Mouse (Mus musculus) retina, postnatal 1 day (tissue): ENCODE data around the gene Tubgcp3.
"Not testable (repeated sequence)": the region's sequence is repeated elsewhere in the genome, so short reads cannot be mapped to it uniquely, and the experiment has no call there.

Experiments
- DNase-seq: peaks from one replicate; pipeline ENCODE4 v3.0.0-alpha.2; 2012

Tubgcp3 gene

DNA sequence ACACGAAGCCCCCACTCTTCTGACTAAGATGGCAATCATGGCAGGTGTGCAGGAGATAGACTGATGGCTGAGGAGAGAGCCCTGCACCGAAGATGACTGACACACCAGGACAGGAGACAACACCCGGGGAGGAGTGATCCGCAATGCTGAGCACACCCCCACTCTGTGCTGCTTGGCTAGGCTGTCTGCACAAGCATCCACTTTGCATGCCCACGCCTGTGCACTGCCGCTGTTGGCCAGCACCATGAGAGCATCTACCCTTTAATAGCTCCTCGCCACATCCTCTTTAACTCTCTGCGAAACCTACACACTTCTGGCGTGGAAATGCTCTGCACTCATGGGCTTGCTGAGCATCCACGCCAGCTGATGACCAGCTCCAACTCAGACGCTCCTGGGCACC lies 33.6 kb downstream of the Tubgcp3 start:
- no peak for DNase-seq

- DNase-seq = no peak
Measured at GRCm38 (mm10) chr8:12635366-12635765, 36.7 kb downstream of the Tubgcp3 start.

DNA sequence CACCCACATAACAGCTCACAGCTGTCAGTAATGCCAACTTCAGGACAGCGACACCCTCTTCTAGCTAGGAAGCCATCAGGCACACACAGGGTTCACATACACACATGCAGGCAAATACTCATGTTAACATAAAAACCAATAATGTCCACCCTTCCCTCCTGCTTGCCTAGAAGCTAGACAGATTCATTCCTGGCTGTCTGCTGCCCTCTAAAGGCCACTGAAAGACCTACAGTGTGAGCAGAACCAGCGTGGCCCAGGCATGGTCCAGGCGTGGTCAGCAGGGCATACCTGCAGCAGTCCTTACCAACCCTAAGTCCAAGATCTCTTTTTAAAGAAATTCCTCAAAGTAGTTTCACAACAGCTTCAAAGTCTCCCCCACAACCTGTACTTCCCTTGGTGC lies 43.0 kb downstream of the Tubgcp3 start:
- peak; percentile 62 for DNase-seq

GRCm38 (mm10) chr8:12625890-12626289 lies 46.2 kb downstream of the Tubgcp3 start:
- no peak for DNase-seq

- DNase-seq = no peak
Measured at GRCm38 (mm10) chr8:12621550-12622222, 50.4 kb downstream of the Tubgcp3 start.

GRCm38 (mm10) chr8:12617369-12617768 lies 54.7 kb downstream of the Tubgcp3 start:
- DNase-seq = not testable (repeated sequence)

- no peak for DNase-seq
Measured at GRCm38 (mm10) chr8:12613201-12613600, 58.8 kb downstream of the Tubgcp3 start.

DNA sequence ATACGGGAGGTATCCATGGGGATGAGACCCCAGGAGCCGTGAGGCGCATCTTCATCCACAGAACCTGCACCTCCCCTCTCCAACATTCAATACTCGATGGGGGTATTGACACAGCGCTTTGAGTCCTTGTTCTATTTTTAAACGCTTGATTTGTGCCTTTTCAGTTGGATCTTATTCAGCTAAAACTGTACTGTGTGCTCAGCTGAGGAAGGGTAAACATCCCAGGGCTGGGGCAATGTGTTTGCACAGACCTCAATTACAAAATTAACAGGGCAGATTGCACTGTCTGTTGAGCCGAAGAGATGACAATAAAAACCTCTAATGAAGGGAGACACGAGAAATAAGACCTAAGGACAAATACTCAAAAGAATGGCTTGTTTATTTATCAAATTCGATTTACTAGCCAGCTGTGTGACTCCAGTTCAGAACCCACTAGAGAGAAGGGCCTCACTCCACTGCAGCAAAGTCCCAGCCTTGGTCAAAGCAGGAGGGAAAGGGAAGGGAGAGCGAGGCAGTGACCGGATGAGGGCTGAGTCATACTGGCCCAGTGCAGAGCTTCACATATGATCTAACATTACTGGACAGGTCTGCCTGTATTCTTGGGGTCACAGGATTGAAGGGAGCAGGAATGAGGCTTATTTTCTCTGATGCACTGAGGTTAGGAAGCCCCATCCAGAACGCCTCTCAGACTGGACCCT lies 62.1 kb downstream of the Tubgcp3 start:
- DNase-seq = no peak

- DNase-seq = no peak
Measured at GRCm38 (mm10) chr8:12608810-12609209, 63.2 kb downstream of the Tubgcp3 start.

- peak; percentile 78 for DNase-seq
Measured at GRCm38 (mm10) chr8:12607223-12607622, 64.8 kb downstream of the Tubgcp3 start.

- no peak for DNase-seq
Measured at GRCm38 (mm10) chr8:12583785-12584184, 88.3 kb downstream of the Tubgcp3 start.

DNA sequence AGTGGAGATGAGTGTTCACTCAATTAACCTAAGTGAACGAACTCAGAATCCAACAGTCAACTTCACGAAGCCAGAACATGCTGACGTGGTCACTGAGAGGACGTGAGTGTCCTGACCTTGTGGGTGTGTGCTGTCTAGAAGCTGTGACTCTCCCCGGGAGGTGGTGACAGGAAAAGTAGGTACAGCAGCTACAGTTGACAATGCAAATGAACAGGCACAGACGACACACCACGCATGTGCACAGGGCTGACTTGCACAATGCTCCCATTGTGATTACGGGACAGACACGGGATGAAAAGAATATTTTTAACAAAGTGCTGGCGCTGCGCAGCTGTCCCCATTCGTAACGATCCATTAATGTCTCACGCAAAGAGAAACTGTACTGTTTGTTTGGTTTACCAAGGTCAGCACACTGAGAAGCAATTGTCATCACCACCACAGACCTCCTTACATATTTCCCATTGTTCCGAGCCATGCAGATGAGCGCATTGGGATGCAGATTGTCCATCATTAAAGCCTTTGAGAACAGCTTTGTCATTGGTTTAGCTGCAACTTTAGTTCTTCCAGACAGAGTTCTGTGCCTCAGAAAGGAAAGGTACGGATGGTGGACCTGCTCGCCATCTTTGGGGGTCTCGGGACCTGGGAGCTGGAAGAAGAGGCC lies 92.6 kb downstream of the Tubgcp3 start:
- peak; percentile 76 for DNase-seq

GRCm38 (mm10) chr8:12576739-12577138 lies 95.3 kb downstream of the Tubgcp3 start:
- peak; percentile 37 for DNase-seq

DNA sequence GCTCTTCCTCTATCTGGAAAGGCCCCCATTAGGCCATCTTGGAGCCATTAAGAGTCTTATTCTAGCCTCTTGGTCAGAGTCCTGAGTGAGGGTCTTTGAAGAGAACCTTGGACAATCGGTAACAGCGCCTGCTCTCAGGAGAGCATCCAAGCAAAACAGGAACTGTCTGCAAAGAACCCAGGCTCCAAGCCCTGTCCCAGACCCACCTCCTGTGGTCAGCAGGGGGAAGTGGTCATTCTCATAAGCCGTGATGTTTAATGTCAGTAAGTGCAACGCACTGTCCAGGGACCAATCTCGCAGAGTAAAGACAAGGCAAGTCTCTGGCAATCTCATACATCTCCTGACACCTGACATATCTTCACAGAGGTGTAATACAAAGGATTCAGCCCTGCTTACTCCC lies 96.0 kb downstream of the Tubgcp3 start:
- DNase-seq = no peak

DNA sequence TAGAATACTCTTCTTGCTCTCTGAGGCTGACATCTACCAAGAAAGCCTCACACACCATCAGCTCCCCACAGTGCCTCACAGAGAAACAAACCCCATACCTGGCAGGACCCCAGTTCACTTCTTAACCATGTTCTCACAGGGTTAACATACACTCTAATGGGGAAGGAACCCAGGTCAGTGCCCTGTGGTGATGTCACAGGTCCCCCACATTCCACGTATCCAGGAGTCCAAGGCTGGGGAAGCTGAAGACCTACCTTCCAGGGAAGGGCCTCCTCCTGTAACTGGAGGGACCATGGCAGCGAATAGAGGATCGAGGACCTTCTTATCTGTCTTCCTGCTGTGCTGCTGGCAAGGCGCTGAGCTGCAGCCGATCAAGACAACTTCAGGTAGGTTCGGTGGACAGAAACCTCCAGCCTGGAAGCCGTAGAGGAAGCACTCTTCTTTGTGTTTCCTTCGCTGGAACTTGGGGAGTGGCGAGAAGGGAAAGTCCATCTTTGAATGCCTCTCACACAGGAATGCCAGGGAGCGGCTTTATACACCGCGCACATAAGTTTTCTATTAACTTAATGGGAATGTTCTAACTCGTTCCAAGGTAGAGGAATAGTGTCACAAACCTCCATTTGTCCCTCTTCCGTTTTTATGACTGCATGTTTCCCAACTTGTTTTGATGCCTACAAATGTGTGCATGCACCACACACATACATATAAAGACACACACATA lies 99.1 kb downstream of the Tubgcp3 start, which contains the start of gene Spaca7:
TSS of gene Spaca7 (plus strand) at position 216 of the 721 bp plus-strand sequence.
- no peak for DNase-seq

DNA sequence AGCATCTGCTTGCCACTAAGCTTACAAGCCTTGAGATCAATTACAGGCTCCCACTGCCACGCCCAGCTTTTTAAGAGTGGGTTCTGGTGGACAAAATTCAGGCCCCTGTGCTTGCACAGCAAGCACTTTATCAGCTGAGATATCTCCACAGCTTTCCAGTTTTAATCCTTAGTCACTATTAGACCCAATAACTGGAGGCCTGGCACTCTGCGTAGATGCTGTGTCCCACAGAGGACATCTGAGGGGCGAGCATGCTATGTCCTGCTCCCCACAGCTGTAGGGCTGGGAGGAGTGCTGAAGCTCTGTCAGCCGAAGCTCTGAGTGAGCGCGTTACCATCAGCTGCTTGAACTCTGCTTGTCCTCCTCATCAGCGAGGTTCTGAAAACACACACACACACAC lies 105.5 kb downstream of the Tubgcp3 start:
- DNase-seq = no peak

GRCm38 (mm10) chr8:12565488-12565887 lies 106.6 kb downstream of the Tubgcp3 start:
- no peak for DNase-seq

- peak; percentile 77 for DNase-seq
Measured at GRCm38 (mm10) chr8:12564307-12564706, 107.7 kb downstream of the Tubgcp3 start.
